Mouse (Mus musculus) c-Kit-negative CD71-positive TER-119-positive erythroid progenitor cells, embryonic 14.5 days (primary cell): ENCODE measurements around the gene Gm10447.
"Not testable (repeated sequence)": the region's sequence is repeated elsewhere in the genome, so short reads cannot be mapped to it uniquely, and the experiment has no call there.

ENCODE experiments used
- DNase-seq: peaks from one replicate; pipeline ENCODE4 v3.0.0-alpha.2; 2013; ENCODE audit warnings: low read depth, low spot score

Gene Gm10447

DNA sequence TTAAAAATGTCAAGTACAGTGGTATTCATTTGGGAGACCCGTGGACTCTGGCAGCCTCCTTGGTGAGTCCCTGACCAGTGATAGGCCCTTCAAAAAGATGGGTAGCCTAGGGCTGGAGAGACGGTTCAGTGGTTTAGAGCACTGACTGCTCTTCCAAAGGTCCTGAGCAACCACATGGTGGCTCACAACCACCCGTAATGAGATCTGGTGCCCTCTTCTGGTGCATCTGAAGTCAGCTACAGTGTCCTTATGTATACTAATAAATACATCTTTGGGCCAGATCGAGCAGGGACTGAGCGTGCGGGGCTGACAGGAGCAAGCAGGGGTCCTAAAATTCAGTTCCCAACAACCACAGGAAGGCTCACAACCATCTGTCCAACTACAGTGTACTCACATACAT lies 13.0 kb downstream of the Gm10447 start:
- DNase-seq: no peak

DNA sequence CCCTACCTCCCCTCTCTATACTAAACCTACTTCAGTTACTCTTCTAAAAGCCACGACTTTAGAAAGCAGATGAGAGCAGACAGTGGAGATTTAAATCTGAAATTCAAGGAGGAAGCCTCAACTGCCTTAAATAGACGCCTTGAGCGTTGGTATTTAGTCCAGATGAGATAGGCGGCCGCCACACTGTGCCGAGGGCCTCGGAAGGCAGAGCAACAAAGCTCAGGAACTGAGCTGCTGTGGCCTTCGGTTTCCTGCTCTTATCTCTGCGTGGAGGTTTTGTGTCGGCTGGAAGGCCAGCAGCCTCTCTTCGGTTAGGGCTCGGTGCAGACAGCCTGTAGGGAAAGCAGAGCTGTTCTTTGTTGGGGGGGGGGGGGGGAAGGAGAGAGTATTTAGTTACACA lies 15.0 kb downstream of the Gm10447 start:
- no peak for DNase-seq

DNA sequence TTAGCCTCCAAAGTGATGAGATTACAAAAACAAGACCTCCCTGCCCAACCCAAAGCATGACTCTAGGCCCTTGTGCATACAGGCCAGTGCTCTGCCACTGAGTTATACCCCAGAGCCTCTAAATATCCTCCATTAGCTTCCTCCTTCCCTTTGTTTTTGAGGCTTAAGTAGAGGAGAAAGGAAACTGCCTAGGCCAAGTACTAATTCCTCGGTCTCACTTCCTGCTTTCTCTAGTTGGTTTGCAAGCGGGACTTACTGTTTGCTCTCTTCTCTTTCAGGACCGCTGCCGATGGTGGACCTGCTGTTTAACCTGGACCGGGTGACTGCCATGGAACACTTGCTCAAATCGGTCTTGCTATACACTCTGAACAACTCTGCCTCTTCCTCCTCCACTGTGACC lies 20.6 kb downstream of the Gm10447 start:
- DNase-seq: no peak

GRCm38 (mm10) chr11:53435504-53435903 lies 21.4 kb downstream of the Gm10447 start:
- no peak for DNase-seq

GRCm38 (mm10) chr11:53433057-53433456 lies 23.9 kb downstream of the Gm10447 start:
- no peak for DNase-seq

GRCm38 (mm10) chr11:53431347-53432056 lies 25.4 kb downstream of the Gm10447 start:
- peak; percentile 26 for DNase-seq

DNA sequence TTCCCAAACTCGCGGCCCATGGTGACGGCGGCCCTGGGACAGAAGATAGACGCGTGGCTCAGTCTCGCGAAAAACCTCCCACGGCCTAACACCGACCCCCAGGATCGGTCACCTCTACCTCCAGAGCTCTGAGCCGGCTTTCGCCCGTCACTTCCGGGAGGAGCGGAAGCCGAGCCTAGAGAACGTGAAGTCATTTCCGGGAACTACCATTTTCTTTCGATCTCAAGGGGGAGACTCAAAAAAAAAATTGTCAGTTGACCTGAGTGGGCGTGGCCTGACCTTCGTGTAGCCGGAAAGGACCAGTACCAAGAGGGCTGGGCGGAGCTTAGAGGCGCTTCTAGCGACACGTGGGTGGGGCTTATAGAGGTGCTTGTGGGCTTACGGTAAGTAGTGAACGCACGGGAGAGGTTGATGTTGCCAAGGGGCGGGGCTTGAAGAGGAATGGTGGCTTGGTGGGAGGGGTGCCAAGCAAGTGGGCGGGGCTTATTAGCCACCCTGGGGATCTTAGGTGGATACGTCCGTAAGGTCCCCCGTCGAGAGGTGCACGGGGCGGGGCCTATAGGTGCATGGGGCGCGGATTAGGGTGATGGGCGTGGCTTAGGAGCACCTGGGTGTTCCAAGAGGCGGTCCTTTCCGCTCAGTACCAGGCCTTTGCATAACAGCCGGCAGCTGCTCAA lies 26.1 kb downstream of the Gm10447 start, which contains the start of the genes Uqcrq and Gdf9:
Gene Uqcrq, minus strand, starts transcription at position 162 of the 677 bp plus-strand sequence.
Gene Gdf9, plus strand, starts transcription at position 354 of the 677 bp plus-strand sequence.
- peak; percentile 100 for DNase-seq

- DNase-seq: peak; percentile 59
Measured at GRCm38 (mm10) chr11:53430300-53430669, 26.6 kb downstream of the Gm10447 start.

- DNase-seq: no peak
Measured at GRCm38 (mm10) chr11:53429182-53429581, 27.7 kb downstream of the Gm10447 start.

DNA sequence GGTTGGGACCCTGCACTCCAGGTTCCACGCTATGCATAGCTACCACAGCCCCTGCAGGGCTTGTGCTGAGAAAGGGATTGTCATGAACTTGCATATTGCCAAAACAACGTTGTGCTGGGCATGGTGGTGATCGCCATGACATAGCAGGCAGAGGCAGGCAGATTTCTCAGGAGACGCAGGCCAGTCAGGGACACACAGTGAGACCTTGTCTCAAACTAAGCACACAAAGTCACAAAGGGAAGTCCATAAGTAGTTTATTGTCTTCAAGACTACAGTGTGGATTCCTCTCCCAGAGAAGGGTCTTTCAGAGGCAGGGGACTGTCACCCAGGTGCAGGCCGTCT lies 28.2 kb downstream of the Gm10447 start:
- DNase-seq: no peak

DNA sequence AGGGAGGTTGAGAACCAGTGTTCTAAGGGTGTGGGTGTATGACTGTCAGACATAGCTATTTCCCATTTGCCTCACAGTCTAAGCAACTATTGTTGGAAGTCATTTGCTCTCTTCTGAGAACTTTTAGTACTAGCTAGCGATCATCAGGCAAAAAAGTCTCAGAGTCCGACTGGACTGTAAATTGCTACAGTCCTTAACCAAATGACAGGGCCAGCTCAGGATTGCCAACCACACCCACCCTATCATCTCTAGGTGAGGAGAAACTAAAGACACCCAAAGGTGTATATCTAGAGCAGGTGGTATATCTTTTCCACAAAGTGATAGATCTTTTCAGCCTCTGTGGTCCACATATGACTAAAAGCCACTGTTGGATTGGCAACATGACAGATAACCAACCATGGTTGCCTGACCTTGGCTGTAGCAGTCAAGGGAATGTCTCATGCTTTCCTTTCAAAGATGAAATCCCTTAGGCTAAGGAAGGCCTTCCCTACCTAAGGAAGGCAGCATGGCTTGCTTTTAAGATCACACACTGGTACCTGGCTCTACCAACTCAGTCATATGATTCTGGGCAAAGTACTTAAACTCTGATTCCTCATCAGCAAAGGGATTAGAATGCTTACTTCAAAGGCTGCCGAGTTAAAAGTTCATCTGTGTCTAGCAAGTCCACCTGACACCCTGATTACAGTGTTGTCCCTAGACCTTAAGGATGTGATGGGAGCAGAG lies 28.8 kb downstream of the Gm10447 start:
- DNase-seq: no peak

GRCm38 (mm10) chr11:53426914-53427313 lies 30.0 kb downstream of the Gm10447 start:
- DNase-seq: not testable (repeated sequence)

- no peak for DNase-seq
Measured at GRCm38 (mm10) chr11:53425711-53426255, 31.1 kb downstream of the Gm10447 start.

DNA sequence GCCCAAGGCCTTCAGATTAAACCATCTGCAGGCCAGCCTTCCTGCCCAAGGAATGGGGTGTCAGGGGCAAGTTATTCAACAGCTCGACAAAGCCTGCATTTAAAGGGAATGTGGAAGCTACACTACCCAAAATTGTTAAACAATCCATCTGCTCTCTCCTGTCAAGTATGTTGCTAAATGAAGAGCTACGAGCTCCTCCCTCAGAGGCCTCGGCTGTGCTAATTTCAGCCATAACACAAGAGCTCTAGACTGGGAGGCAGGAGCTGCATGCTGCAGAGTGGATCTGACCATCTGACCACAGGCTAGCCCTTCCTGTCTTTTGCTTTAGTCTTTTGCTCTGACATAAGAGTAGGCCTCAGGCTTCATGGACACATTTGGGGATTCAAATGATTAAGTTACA lies 31.7 kb downstream of the Gm10447 start:
- no peak for DNase-seq

GRCm38 (mm10) chr11:53424826-53425225 lies 32.1 kb downstream of the Gm10447 start:
- no peak for DNase-seq

DNA sequence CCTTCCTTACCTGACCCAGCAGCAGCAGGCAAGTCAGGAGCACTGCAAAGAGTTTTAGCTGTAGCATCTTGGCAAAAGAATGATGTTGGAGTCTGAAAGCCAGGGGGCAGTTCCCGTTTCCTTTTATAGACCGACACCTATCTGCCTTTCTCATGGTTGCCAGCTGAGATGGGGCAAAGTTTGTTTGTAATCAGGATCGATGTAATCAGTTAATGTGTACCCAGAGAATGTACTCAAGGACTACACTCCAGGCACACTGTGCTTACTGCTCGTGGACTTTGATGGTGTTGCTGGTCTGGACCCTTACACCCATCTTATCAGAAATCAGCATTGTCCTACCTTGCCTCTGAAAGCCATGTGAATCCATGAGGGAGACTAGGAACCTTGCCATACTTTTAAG lies 33.9 kb downstream of the Gm10447 start, which contains the start of gene Leap2:
Gene Leap2, minus strand, starts transcription at position 135 of the 400 bp plus-strand sequence.
- DNase-seq: no peak

- DNase-seq: no peak
Measured at GRCm38 (mm10) chr11:53418048-53418447, 38.9 kb downstream of the Gm10447 start.

- DNase-seq: no peak
Measured at GRCm38 (mm10) chr11:53413871-53414270, 43.0 kb downstream of the Gm10447 start.

DNA sequence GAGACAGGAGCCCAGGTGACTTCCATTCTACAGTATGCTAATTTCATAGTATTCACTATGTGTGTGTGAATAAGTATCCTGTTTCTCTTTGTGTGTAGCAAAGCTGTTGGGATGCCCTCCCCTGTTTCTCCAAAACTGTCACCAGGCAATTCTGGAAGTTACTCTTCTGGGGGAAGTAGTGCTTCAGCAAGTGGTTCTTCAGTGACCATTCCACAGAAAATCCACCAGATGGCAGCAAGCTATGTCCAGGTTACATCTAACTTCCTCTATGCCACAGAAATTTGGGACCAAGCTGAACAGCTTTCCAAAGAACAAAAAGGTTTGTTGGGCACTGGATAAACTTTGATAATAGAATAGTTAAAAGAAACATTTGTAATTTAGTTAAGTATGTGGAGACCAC lies 45.2 kb downstream of the Gm10447 start:
- DNase-seq: no peak
